8 mouse cellular contexts compared by ENCODE assay signal in genomic region chr4:43010161-43011038, GRCm38 (mm10). TPM values are rescaled to one million over a fixed set of nuclear protein-coding genes. Genes with fewer than 3 reads are reported as not detected.
DNase-seq lines count a peak whose midpoint lies in the region; ATAC-seq and TF ChIP-seq lines count a peak whose summit lies in the region.

Gene Fancg, minus strand, starts transcription at chr4:43010506.

- H3K4me2 ChIP-seq in forebrain, embryonic 14.5 days (ENCODE audit: low read length) = peak within 1 kb of the TSS; percentile 69
- peak within 1 kb of the TSS; percentile 96 for H3K4me2 ChIP-seq in liver, postnatal 0 days (ENCODE audit: low read depth, low read length)
- H3K4me2 ChIP-seq in neural tube, embryonic 13.5 days = peak within 1 kb of the TSS; percentile 86

- H3K4me3 ChIP-seq in G1E (ENCODE audit: low read depth, low read length) = peak within 1 kb of the TSS; percentile 82
- peak within 1 kb of the TSS; percentile 66 for H3K4me3 ChIP-seq in forebrain, embryonic 14.5 days (ENCODE audit: low read depth, low read length)
- H3K4me3 ChIP-seq in liver, postnatal 0 days (ENCODE audit: low read depth, low read length) = peak within 1 kb of the TSS; percentile 88
- H3K4me3 ChIP-seq in neural tube, embryonic 13.5 days = peak within 1 kb of the TSS; percentile 79
- H3K4me3 ChIP-seq in testis, adult 2 months (ENCODE audit: control insufficient read depth, low read depth, low read length) = peak within 1 kb of the TSS; percentile 100

- peak within 1 kb of the TSS; percentile 63 for H3K9ac ChIP-seq in forebrain, embryonic 14.5 days (ENCODE audit: low read length)
- H3K9ac ChIP-seq in liver, postnatal 0 days (replicated peaks) = peak within 1 kb of the TSS; percentile 84
- H3K9ac ChIP-seq in neural tube, embryonic 13.5 days = peak within 1 kb of the TSS; percentile 75

- H3K27ac ChIP-seq in forebrain, embryonic 14.5 days (ENCODE audit: low read depth, low read length) = no peak within 1 kb of the TSS
- H3K27ac ChIP-seq in liver, postnatal 0 days (ENCODE audit: low read depth) = peak within 1 kb of the TSS; percentile 61
- peak within 1 kb of the TSS; percentile 49; the same call in 1 of the 2 replicates for H3K27ac ChIP-seq in neural tube, embryonic 13.5 days (replicated peaks)
- H3K27ac ChIP-seq in testis, adult 2 months (ENCODE audit: control insufficient read depth, insufficient read depth, low read depth, low read length) = peak within 1 kb of the TSS; percentile 100

- H3K4me1 ChIP-seq in G1E (ENCODE audit: insufficient read depth, low read depth, low read length) = peaks cover 30% of the 10 kb centered on the region
- 0 out of 2 replicates have a peak, but pooled peaks cover 6% of the 10 kb centered on the region for H3K4me1 ChIP-seq in forebrain, embryonic 14.5 days (ENCODE audit: control insufficient read depth, insufficient read depth, low read length)
- peaks cover 6% of the 10 kb centered on the region; the same call in 1 of the 2 replicates for H3K4me1 ChIP-seq in liver, postnatal 0 days (ENCODE audit: insufficient read depth)
- H3K4me1 ChIP-seq in neural tube, embryonic 13.5 days (replicated peaks) = peaks cover 16% of the 10 kb centered on the region
- peaks cover 12% of the 10 kb centered on the region for H3K4me1 ChIP-seq in testis, adult 2 months (ENCODE audit: control insufficient read depth, insufficient read depth, low read length)

- H3K27me3 ChIP-seq in G1E (ENCODE audit: insufficient read depth, low read length) = no peaks in the 10 kb centered on the region
- H3K27me3 ChIP-seq in forebrain, embryonic 14.5 days (replicated peaks; ENCODE audit: control insufficient read depth, insufficient read depth, low read length) = no peaks in the 10 kb centered on the region
- no peaks in the 10 kb centered on the region for H3K27me3 ChIP-seq in liver, postnatal 0 days (ENCODE audit: insufficient read depth, low read length)
- no peaks in the 10 kb centered on the region for H3K27me3 ChIP-seq in neural tube, embryonic 13.5 days
- H3K27me3 ChIP-seq in testis, adult 2 months (ENCODE audit: control insufficient read depth, insufficient read depth, low read length) = no peaks in the 10 kb centered on the region

- intact Hi-C loops in heart, postnatal 10 days (cut with DNase I) = no loop called here

- no peak for TF ChIP-seq EP300 in liver, postnatal 0 days (IDR thresholded peaks at IDR 0.05; ENCODE audit: low read depth)

- no peaks in the 10 kb centered on the region for H3K9me3 ChIP-seq in G1E (replicated peaks)
- no peaks in the 10 kb centered on the region for H3K9me3 ChIP-seq in forebrain, embryonic 14.5 days (replicated peaks; ENCODE audit: control insufficient read depth, low read length)
- H3K9me3 ChIP-seq in liver, postnatal 0 days (ENCODE audit: low read length) = no peaks in the 10 kb centered on the region
- H3K9me3 ChIP-seq in neural tube, embryonic 13.5 days = no peaks in the 10 kb centered on the region

- 1% methylated on average over 37 of the region's 37 CpGs for WGBS in forebrain, embryonic 14.5 days
- under 1% methylated on average over 37 of the region's 37 CpGs for WGBS in large intestine, adult 2 months
- WGBS in liver, postnatal 0 days (ENCODE audit: insufficient replicate concordance) = under 1% methylated on average over 37 of the region's 37 CpGs
- under 1% methylated on average over 37 of the region's 37 CpGs for WGBS in neural tube, embryonic 13.5 days

- H3K36me3 ChIP-seq in G1E (replicated peaks) = peaks cover 32% of the 10 kb centered on the region
- no peaks in the 10 kb centered on the region for H3K36me3 ChIP-seq in forebrain, embryonic 14.5 days (ENCODE audit: control insufficient read depth, insufficient read depth, low read length)
- no peaks in the 10 kb centered on the region for H3K36me3 ChIP-seq in liver, postnatal 0 days (replicated peaks; ENCODE audit: insufficient read depth, low read length)
- peaks cover 3% of the 10 kb centered on the region; the same call in 1 of the 2 replicates for H3K36me3 ChIP-seq in neural tube, embryonic 13.5 days
- H3K36me3 ChIP-seq in testis, adult 2 months (ENCODE audit: control insufficient read depth, insufficient read depth, low read length) = peaks cover 4% of the 10 kb centered on the region

- peak; percentile 75 for ATAC-seq in G1E (ENCODE audit: extremely low read depth, insufficient number of reproducible peaks, low FRiP score, poor library complexity, severe bottlenecking)
- peak; percentile 96 for ATAC-seq in forebrain, embryonic 14.5 days
- peak; percentile 83 for ATAC-seq in liver, postnatal 0 days
- ATAC-seq in neural tube, embryonic 13.5 days (ENCODE audit: low read depth) = peak; percentile 92

- TF ChIP-seq CTCF in G1E (IDR thresholded peaks at IDR 0.05; ENCODE audit: low read depth, low read length) = no peak
- no peak for TF ChIP-seq CTCF in liver, postnatal 0 days (IDR thresholded peaks at IDR 0.05; ENCODE audit: low read depth)
- TF ChIP-seq CTCF in testis, adult 2 months (IDR thresholded peaks at IDR 0.05; ENCODE audit: control insufficient read depth, insufficient read depth, insufficient replicate concordance, low read depth, low read length) = peak; percentile 11; the same call in 1 of the 2 replicates

- DNase-seq in G1E (ENCODE audit: low spot score) = peak; percentile 85
- DNase-seq in cerebellum, adult 11 months = peak; percentile 66
- peak; percentile 90 for DNase-seq in forebrain, embryonic 14.5 days (ENCODE audit: low spot score)
- DNase-seq in heart, postnatal 10 days = peak; percentile 88 to 91
- no peak for DNase-seq in large intestine, adult 2 months (ENCODE audit: low read depth, low spot score)
- peak; percentile 82 for DNase-seq in liver, postnatal 0 days

- TF ChIP-seq POLR2A in testis, adult 2 months (IDR thresholded peaks at IDR 0.05; ENCODE audit: control insufficient read depth, low read depth, low read length) = peak; percentile 97

RNA-seq across cellular contexts. Expression of gene Fancg, which starts in this region (rescaled TPM):
- 15.2 and 16.8 TPM in 2 replicates for total RNA-seq in G1E (2014; fragmentation: Nextera tagmentation)
- total RNA-seq in G1E (2017) = 12.9 and 18.7 TPM in 2 replicates
- 4.3 and 9.4 TPM in 2 replicates for polyA plus RNA-seq in G1E (2012)
- polyA plus RNA-seq in forebrain, embryonic 14.5 days (2014; fragmentation: Nextera tagmentation; extraction: Ambion mirVana) = 17.3 and 26.1 TPM in 2 replicates
- total RNA-seq in heart, postnatal 10 days (2021) = 1 to 10 TPM; 5.8 to 6.7 TPM
- polyA plus RNA-seq in large intestine, adult 2 months (2012; rRNA removed) = 11.8 and 14.6 TPM in 2 replicates
- polyA plus RNA-seq in liver, postnatal 0 days (2015; fragmentation: Nextera tagmentation; extraction: Ambion mirVana) = 4.5 and 5.5 TPM in 2 replicates
- polyA plus RNA-seq in neural tube, embryonic 13.5 days (2015; fragmentation: Nextera tagmentation; extraction: Ambion mirVana) = 19.9 and 20.4 TPM in 2 replicates
- polyA plus RNA-seq in testis, adult 2 months (2012; rRNA removed) = 96.4 and 104 TPM in 2 replicates
